Mouse (Mus musculus) heart, embryonic 12.5 days (tissue): ENCODE data around the gene Hck. TPM values are rescaled to one million over a fixed set of nuclear protein-coding genes. Genes with fewer than 3 reads are reported as not detected.

ENCODE experiments used
- ATAC-seq: fragments of 200-750 bp; cut with Nextera tagmentation; 2 replicates; pipeline ENCODE4 v1.8.0; 2017; ENCODE audit warnings: moderate TSS enrichment, moderate library complexity; ENCODE audit not compliant: insufficient number of reproducible peaks, low FRiP score
- H3K27ac ChIP-seq: fragments of 300-500 bp; sonication (generic); 2 replicates; pipeline ENCODE4 v1.5.1; 2016; ENCODE audit warnings: mild to moderate bottlenecking, moderate library complexity; ENCODE audit not compliant: poor library complexity, severe bottlenecking
- H3K27me3 ChIP-seq: fragments of 300-500 bp; sonication (generic); replicated peaks from 2 replicates; pipeline ENCODE4 v1.6.1; 2016; ENCODE audit warnings: mild to moderate bottlenecking, moderate library complexity
- H3K36me3 ChIP-seq: fragments of 300-500 bp; sonication (generic); 2 replicates; pipeline ENCODE4 v1.6.1; 2016; ENCODE audit warnings: mild to moderate bottlenecking, moderate library complexity
- H3K4me1 ChIP-seq: fragments of 300-500 bp; sonication (generic); replicated peaks from 2 replicates; pipeline ENCODE4 v1.6.1; 2016; ENCODE audit warnings: mild to moderate bottlenecking
- H3K4me2 ChIP-seq: fragments of 300-500 bp; sonication (generic); 2 replicates; pipeline ENCODE4 v1.6.1; 2016; ENCODE audit warnings: mild to moderate bottlenecking, moderate library complexity
- H3K4me3 ChIP-seq: fragments of 300-500 bp; sonication (generic); 2 replicates; pipeline ENCODE4 v1.5.1; 2016; ENCODE audit warnings: mild to moderate bottlenecking
- H3K9ac ChIP-seq: fragments of 300-500 bp; sonication (generic); 2 replicates; pipeline ENCODE4 v1.6.1; 2016; ENCODE audit warnings: mild to moderate bottlenecking, moderate library complexity
- H3K9me3 ChIP-seq: fragments of 300-500 bp; sonication (generic); replicated peaks from 2 replicates; pipeline ENCODE4 v1.6.1; 2016; ENCODE audit warnings: mild to moderate bottlenecking, moderate library complexity
- WGBS: fragments of 180-500 bp; shearing (Covaris S2); methylation state at CpG from one replicate; pipeline ENCODE4 v1.1.7; 2016; 5-methylcytosine and 5-hydroxymethylcytosine counted together
- polyA plus RNA-seq: library from polyadenylated mRNA; unstranded; fragments of >200 nt; fragmentation: Nextera tagmentation; extraction: Ambion mirVana; gene quantifications from 2 replicates; pipeline ENCODE4 v1.2.1, GENCODE M21; 2016

The Hck gene
- polyA plus RNA-seq, 1 experiment from 2014 or later = 1.3 TPM

GRCm38 (mm10) chr2:153151926-153152665, 43.8 kb downstream of the Hck start:
- no peaks in the 10 kb centered on the region for H3K36me3 ChIP-seq
- H3K27me3 ChIP-seq = 0 out of 2 replicates have a peak, but pooled peaks cover 10% of the 10 kb centered on the region
- H3K4me1 ChIP-seq = peaks cover 10% of the 10 kb centered on the region
- H3K9ac ChIP-seq = no peak overlapping the region
- H3K27ac ChIP-seq = no peak overlapping the region
- no peak overlapping the region for H3K4me3 ChIP-seq
- H3K9me3 ChIP-seq = no peaks in the 10 kb centered on the region
- 71% methylated on average over 8 of the region's 8 CpGs for WGBS
- ATAC-seq = no peak
- no peak overlapping the region for H3K4me2 ChIP-seq

GRCm38 (mm10) chr2:153153033-153153450, 44.8 kb downstream of the Hck start:
- no peaks in the 10 kb centered on the region for H3K9me3 ChIP-seq
- no peak overlapping the region for H3K4me3 ChIP-seq
- no peak overlapping the region for H3K9ac ChIP-seq
- H3K36me3 ChIP-seq = no peaks in the 10 kb centered on the region
- H3K4me1 ChIP-seq = peaks cover 10% of the 10 kb centered on the region
- 0 out of 2 replicates have a peak, but pooled peaks cover 10% of the 10 kb centered on the region for H3K27me3 ChIP-seq
- H3K27ac ChIP-seq = no peak overlapping the region
- no peak for ATAC-seq
- H3K4me2 ChIP-seq = no peak overlapping the region
- WGBS = 62% methylated on average over 4 of the region's 4 CpGs

GRCm38 (mm10) chr2:153157270-153157669, 49.0 kb downstream of the Hck start:
- Histone ChIP-seq H3K36me3 (no peaks in the 10 kb centered on the region), H3K27me3 (0 out of 2 replicates have a peak, but pooled peaks cover 6% of the 10 kb centered on the region), H3K4me1 (peaks cover 4% of the 10 kb centered on the region), H3K9me3 (no peaks in the 10 kb centered on the region), H3K9ac (no peak overlapping the region), H3K27ac (no peak overlapping the region), H3K4me3 (no peak overlapping the region), H3K4me2 (no peak overlapping the region)
- WGBS = 78% methylated on average over 3 of the region's 3 CpGs
- ATAC-seq = no peak

GRCm38 (mm10) chr2:153160133-153160532, 51.9 kb downstream of the Hck start:
- Histone ChIP-seq H3K9ac (no peak overlapping the region), H3K4me3 (no peak overlapping the region), H3K27ac (no peak overlapping the region), H3K36me3 (peaks cover 2% of the 10 kb centered on the region; the same call in 1 of the 2 replicates), H3K4me2 (no peak overlapping the region), H3K27me3 (no peaks in the 10 kb centered on the region), H3K4me1 (peaks cover 10% of the 10 kb centered on the region), H3K9me3 (no peaks in the 10 kb centered on the region)
- ATAC-seq = no peak
- 81% methylated on average over 5 of the region's 5 CpGs for WGBS

GRCm38 (mm10) chr2:153160844-153161683, 52.8 kb downstream of the Hck start, which contains the start of gene Tm9sf4:
Gene Tm9sf4, plus strand, starts transcription at chr2:153161303.
- H3K27me3 ChIP-seq = no peaks in the 10 kb centered on the region
- no peaks in the 10 kb centered on the region for H3K9me3 ChIP-seq
- peak; percentile 89 for ATAC-seq
- peak within 1 kb of the TSS; percentile 90 for H3K4me2 ChIP-seq
- 10% methylated on average over 34 of the region's 34 CpGs for WGBS
- H3K4me1 ChIP-seq = peaks cover 10% of the 10 kb centered on the region
- H3K27ac ChIP-seq = peak within 1 kb of the TSS; percentile 87
- H3K36me3 ChIP-seq = peaks cover 4% of the 10 kb centered on the region; the same call in 1 of the 2 replicates
- H3K9ac ChIP-seq = peak within 1 kb of the TSS; percentile 90
- H3K4me3 ChIP-seq = peak within 1 kb of the TSS; percentile 76

GRCm38 (mm10) chr2:153161684-153162080, 53.4 kb downstream of the Hck start:
- Histone ChIP-seq H3K27ac (peak overlapping the region; percentile 87), H3K36me3 (peaks cover 8% of the 10 kb centered on the region; the same call in 1 of the 2 replicates), H3K4me1 (peaks cover 15% of the 10 kb centered on the region), H3K9me3 (no peaks in the 10 kb centered on the region), H3K9ac (peak overlapping the region; percentile 90), H3K27me3 (no peaks in the 10 kb centered on the region), H3K4me2 (peak overlapping the region; percentile 90), H3K4me3 (peak overlapping the region; percentile 76)
- ATAC-seq = peak; percentile 54; the same call in 1 of the 2 replicates
- under 1% methylated on average over 16 of the region's 16 CpGs for WGBS

GRCm38 (mm10) chr2:153167136-153167535, 58.9 kb downstream of the Hck start:
- Histone ChIP-seq H3K9ac (no peak overlapping the region), H3K4me1 (peaks cover 44% of the 10 kb centered on the region), H3K9me3 (no peaks in the 10 kb centered on the region), H3K27ac (no peak overlapping the region), H3K4me3 (no peak overlapping the region), H3K4me2 (no peak overlapping the region), H3K36me3 (peaks cover 8% of the 10 kb centered on the region; the same call in 1 of the 2 replicates), H3K27me3 (no peaks in the 10 kb centered on the region)
- WGBS = 82% methylated on average over 6 of the region's 6 CpGs
- no peak for ATAC-seq

GRCm38 (mm10) chr2:153168134-153168820, 60.0 kb downstream of the Hck start:
- Histone ChIP-seq H3K27ac (no peak overlapping the region), H3K4me3 (no peak overlapping the region)
- WGBS = 29% methylated on average over 2 of the region's 2 CpGs

GRCm38 (mm10) chr2:153170490-153171224, 62.4 kb downstream of the Hck start:
- peaks cover 10% of the 10 kb centered on the region; the same call in 1 of the 2 replicates for H3K36me3 ChIP-seq
- H3K27me3 ChIP-seq = no peaks in the 10 kb centered on the region
- no peak for ATAC-seq
- no peak overlapping the region for H3K9ac ChIP-seq
- no peak overlapping the region for H3K4me3 ChIP-seq
- no peaks in the 10 kb centered on the region for H3K9me3 ChIP-seq
- H3K4me1 ChIP-seq = peaks cover 38% of the 10 kb centered on the region
- no peak overlapping the region for H3K4me2 ChIP-seq
- 74% methylated on average over 9 of the region's 9 CpGs for WGBS
- H3K27ac ChIP-seq = no peak overlapping the region

More at GRCm38 (mm10) chr2:153168134-153168820, 60.0 kb downstream of the Hck start:
- Histone ChIP-seq H3K4me2 (no peak overlapping the region), H3K9me3 (no peaks in the 10 kb centered on the region), H3K27me3 (no peaks in the 10 kb centered on the region), H3K4me1 (peaks cover 36% of the 10 kb centered on the region), H3K9ac (no peak overlapping the region), H3K36me3 (peaks cover 8% of the 10 kb centered on the region; the same call in 1 of the 2 replicates)
- no peak for ATAC-seq

- no peak for ATAC-seq
- Histone ChIP-seq H3K9ac (no peak overlapping the region), H3K36me3 (peaks cover 6% of the 10 kb centered on the region; the same call in 1 of the 2 replicates), H3K27ac (no peak overlapping the region), H3K4me2 (no peak overlapping the region), H3K4me1 (peaks cover 34% of the 10 kb centered on the region), H3K9me3 (no peaks in the 10 kb centered on the region), H3K4me3 (no peak overlapping the region), H3K27me3 (no peaks in the 10 kb centered on the region)
- 86% methylated on average over 5 of the region's 5 CpGs for WGBS
Measured at GRCm38 (mm10) chr2:153171966-153172365, 63.7 kb downstream of the Hck start.
